15 mouse cellular contexts compared by ENCODE assay signal in genomic region chr1:159989561-159989960, GRCm38 (mm10).
"Had no signal": no experiment of that assay in that cellular context is flagged by ENCODE, and none has a peak within 500 bp of the region (broad histone marks: within the 10 kb centered on the region; RNA-seq: fewer than 3 reads in every experiment).

No protein-coding gene starts in this region.

- DNase-seq: kidney, adult 2 months; kidney, postnatal 36 days; layer of hippocampus, postnatal 36 days; left cerebral cortex, postnatal 4 days; lung, adult 2 months; lung, postnatal 14 days; lung, postnatal 4 days; right cerebral cortex, postnatal 14 days; right cerebral cortex, postnatal 4 days; thymus, adult 2 months; thymus, postnatal 14 days; thymus, postnatal 4 days had no signal

- ATAC-seq: liver, embryonic 12.5 days; midbrain, embryonic 13.5 days; midbrain, embryonic 16.5 days had no signal
